Mouse (Mus musculus) midbrain, postnatal 0 days (tissue): ENCODE measurements at regions not wholly inside any gene's neighbourhood (a gene's known extent, or its start where the extent isn't known, plus 50 kb on each side); places are given as distances from the start of the nearest gene placed in this dataset.

ENCODE experiments used
- ATAC-seq: fragments of 200-750 bp; cut with Nextera tagmentation; 2 replicates; pipeline ENCODE4 v1.8.0; 2017; ENCODE audit warnings: moderate number of reproducible peaks, mild to moderate bottlenecking, moderate TSS enrichment, moderate library complexity; ENCODE audit not compliant: low FRiP score
- DNase-seq: peaks from one replicate; pipeline ENCODE4 v3.0.0-alpha.2; 2015; ENCODE audit warnings: low spot score
- H3K27ac ChIP-seq: fragments of 300-500 bp; sonication (generic); 2 replicates; pipeline ENCODE4 v1.5.1; 2014; ENCODE audit warnings: low read depth, mild to moderate bottlenecking, low read length, mixed read lengths
- H3K27me3 ChIP-seq: fragments of 300-500 bp; sonication (generic); 2 replicates; pipeline ENCODE4 v1.6.1; 2014; ENCODE audit warnings: low read length, control low read depth, mixed read lengths; ENCODE audit not compliant: insufficient read depth
- H3K36me3 ChIP-seq: fragments of 300-500 bp; sonication (generic); 2 replicates; pipeline ENCODE4 v1.6.1; 2014; ENCODE audit warnings: low read length, control low read depth, mixed read lengths; ENCODE audit not compliant: insufficient read depth
- H3K4me1 ChIP-seq: fragments of 300-500 bp; sonication (generic); 2 replicates; pipeline ENCODE4 v1.6.1; 2014; ENCODE audit warnings: mild to moderate bottlenecking, control low read depth, antibody characterized with exemption, low read length, mixed read lengths; ENCODE audit not compliant: insufficient read depth
- H3K4me2 ChIP-seq: fragments of 300-500 bp; sonication (generic); 2 replicates; pipeline ENCODE4 v1.6.1; 2014; ENCODE audit warnings: low read depth, mild to moderate bottlenecking, low read length, mixed read lengths; ENCODE audit not compliant: poor library complexity, severe bottlenecking
- H3K4me3 ChIP-seq: fragments of 300-500 bp; sonication (generic); 2 replicates; pipeline ENCODE4 v1.5.1; 2014; ENCODE audit warnings: low read depth, mild to moderate bottlenecking, low read length, moderate library complexity
- H3K9ac ChIP-seq: fragments of 300-500 bp; sonication (generic); replicated peaks from 2 replicates; pipeline ENCODE4 v1.6.1; 2014; ENCODE audit warnings: mild to moderate bottlenecking, low read length, moderate library complexity, mixed read lengths; ENCODE audit not compliant: poor library complexity, severe bottlenecking
- H3K9me3 ChIP-seq: fragments of 300-500 bp; sonication (generic); 2 replicates; pipeline ENCODE4 v1.6.1; 2016; ENCODE audit warnings: low read length, control low read depth
- CTCF ChIP-seq: IDR thresholded peaks from 2 replicates; pipeline ENCODE4 v1.5.1; 2016; ENCODE audit warnings: antibody characterized with exemption, mild to moderate bottlenecking
- WGBS: fragments of 180-500 bp; shearing (Covaris S2); extraction: QIAGEN DNeasy Blood & Tissue Kit; methylation state at CpG from one replicate; pipeline ENCODE4 v1.1.7; 2014; 5-methylcytosine and 5-hydroxymethylcytosine counted together

GRCm38 (mm10) chr5:148775232-148775631 lies 153.9 kb downstream of the Katnal1 start:
- ATAC-seq = no peak
- no peak overlapping the region for H3K4me3 ChIP-seq
- no peaks in the 10 kb centered on the region for H3K9me3 ChIP-seq
- no peak for DNase-seq
- no peak overlapping the region for H3K4me2 ChIP-seq
- no peaks in the 10 kb centered on the region for H3K27me3 ChIP-seq
- no peaks in the 10 kb centered on the region for H3K4me1 ChIP-seq
- no peak for TF ChIP-seq CTCF
- no peak overlapping the region for H3K27ac ChIP-seq
- H3K9ac ChIP-seq = no peak overlapping the region
- 92% methylated on average over 3 of the region's 3 CpGs for WGBS
- H3K36me3 ChIP-seq = no peaks in the 10 kb centered on the region

GRCm38 (mm10) chr5:148774446-148774845 lies 154.7 kb downstream of the Katnal1 start:
- H3K36me3 ChIP-seq = no peaks in the 10 kb centered on the region
- TF ChIP-seq CTCF = no peak
- no peaks in the 10 kb centered on the region for H3K9me3 ChIP-seq
- H3K9ac ChIP-seq = no peak overlapping the region
- no peak overlapping the region for H3K27ac ChIP-seq
- WGBS = 67% methylated on average over 3 of the region's 3 CpGs
- DNase-seq = no peak
- ATAC-seq = no peak
- H3K4me3 ChIP-seq = no peak overlapping the region
- no peaks in the 10 kb centered on the region for H3K4me1 ChIP-seq
- H3K4me2 ChIP-seq = no peak overlapping the region
- no peaks in the 10 kb centered on the region for H3K27me3 ChIP-seq

GRCm38 (mm10) chr5:148769452-148769851 lies 159.7 kb downstream of the Katnal1 start:
- H3K4me3 ChIP-seq = no peak overlapping the region
- no peak overlapping the region for H3K9ac ChIP-seq
- ATAC-seq = no peak
- no peaks in the 10 kb centered on the region for H3K4me1 ChIP-seq
- H3K9me3 ChIP-seq = no peaks in the 10 kb centered on the region
- WGBS = 88% methylated on average over 4 of the region's 4 CpGs
- no peak for TF ChIP-seq CTCF
- no peaks in the 10 kb centered on the region for H3K27me3 ChIP-seq
- no peaks in the 10 kb centered on the region for H3K36me3 ChIP-seq
- H3K4me2 ChIP-seq = no peak overlapping the region
- no peak for DNase-seq
- no peak overlapping the region for H3K27ac ChIP-seq

GRCm38 (mm10) chr5:148768346-148768745 lies 160.8 kb downstream of the Katnal1 start:
- no peak for TF ChIP-seq CTCF
- no peak overlapping the region for H3K27ac ChIP-seq
- no peak overlapping the region for H3K4me2 ChIP-seq
- no peak overlapping the region for H3K9ac ChIP-seq
- H3K27me3 ChIP-seq = no peaks in the 10 kb centered on the region
- H3K4me1 ChIP-seq = no peaks in the 10 kb centered on the region
- ATAC-seq = no peak
- H3K4me3 ChIP-seq = no peak overlapping the region
- H3K36me3 ChIP-seq = no peaks in the 10 kb centered on the region
- DNase-seq = no peak
- H3K9me3 ChIP-seq = no peaks in the 10 kb centered on the region
- WGBS = 74% methylated on average over 7 of the region's 7 CpGs

- no peak overlapping the region for H3K9ac ChIP-seq
- WGBS = 97% methylated on average over 7 of the region's 7 CpGs
- H3K27me3 ChIP-seq = no peaks in the 10 kb centered on the region
- no peak overlapping the region for H3K4me2 ChIP-seq
- no peaks in the 10 kb centered on the region for H3K9me3 ChIP-seq
- H3K4me3 ChIP-seq = no peak overlapping the region
- no peak overlapping the region for H3K27ac ChIP-seq
- no peak for DNase-seq
- H3K4me1 ChIP-seq = no peaks in the 10 kb centered on the region
- no peak for ATAC-seq
- no peak for TF ChIP-seq CTCF
- no peaks in the 10 kb centered on the region for H3K36me3 ChIP-seq
Measured at GRCm38 (mm10) chr5:148765993-148766392, 163.1 kb downstream of the Katnal1 start.

- no peak for ATAC-seq
- WGBS = 50% methylated on average over 9 of the region's 9 CpGs
- H3K27ac ChIP-seq = no peak overlapping the region
- no peaks in the 10 kb centered on the region for H3K4me1 ChIP-seq
- no peak overlapping the region for H3K4me2 ChIP-seq
- H3K36me3 ChIP-seq = no peaks in the 10 kb centered on the region
- TF ChIP-seq CTCF = no peak
- H3K9ac ChIP-seq = no peak overlapping the region
- no peak overlapping the region for H3K4me3 ChIP-seq
- peak; percentile 21 for DNase-seq
- H3K9me3 ChIP-seq = no peaks in the 10 kb centered on the region
- no peaks in the 10 kb centered on the region for H3K27me3 ChIP-seq
Measured at GRCm38 (mm10) chr5:148760108-148760507, 169.0 kb downstream of the Katnal1 start.

- H3K4me1 ChIP-seq = no peaks in the 10 kb centered on the region
- no peaks in the 10 kb centered on the region for H3K27me3 ChIP-seq
- H3K9me3 ChIP-seq = no peaks in the 10 kb centered on the region
- H3K36me3 ChIP-seq = no peaks in the 10 kb centered on the region
- H3K9ac ChIP-seq = no peak overlapping the region
- ATAC-seq = no peak
- 71% methylated on average over 7 of the region's 7 CpGs for WGBS
- no peak overlapping the region for H3K4me3 ChIP-seq
- no peak for DNase-seq
- H3K27ac ChIP-seq = no peak overlapping the region
- TF ChIP-seq CTCF = no peak
- H3K4me2 ChIP-seq = no peak overlapping the region
Measured at GRCm38 (mm10) chr5:148758786-148759185, 170.3 kb downstream of the Katnal1 start.
